Mouse (Mus musculus) CD8-positive naive resting alpha-beta T cell, adult 2 months (primary cell): ENCODE data around the gene Rps12.
"Not testable (repeated sequence)": the region's sequence is repeated elsewhere in the genome, so short reads cannot be mapped to it uniquely, and the experiment has no call there.

Source experiments
- DNase-seq, 2 experiments: peaks; one replicate each; pipeline ENCODE4 v3.0.0; 2022; ENCODE audit warnings: low read depth in 2 of 2, low spot score in 2 of 2

Rps12 gene

GRCm38 (mm10) chr10:23787062-23787821 lies at the start of gene Rps12:
Gene Rps12 (minus strand): TSS chr10:23787275.
- DNase-seq = peak; percentile 99 to 100

GRCm38 (mm10) chr10:23836003-23836964 lies 49.2 kb upstream of the Rps12 start:
- DNase-seq = no peak

- DNase-seq = no peak
These were observed 39.4 kb upstream of the Rps12 start for GRCm38 (mm10) chr10:23826516-23826915.

- DNase-seq = no peak
These were observed 29.2 kb upstream of the Rps12 start for GRCm38 (mm10) chr10:23816241-23816640.

- peak; percentile 54 to 72 for DNase-seq
These were observed 28.1 kb upstream of the Rps12 start for GRCm38 (mm10) chr10:23815168-23815567.

- no peak for DNase-seq
These were observed 26.0 kb upstream of the Rps12 start for GRCm38 (mm10) chr10:23812852-23813766.

- no peak for DNase-seq
These were observed 25.3 kb upstream of the Rps12 start for GRCm38 (mm10) chr10:23812438-23812759.

GRCm38 (mm10) chr10:23811635-23812437 lies 24.8 kb upstream of the Rps12 start:
- peak; percentile 47 to 64 for DNase-seq

- no peak for DNase-seq
These were observed 19.1 kb upstream of the Rps12 start for GRCm38 (mm10) chr10:23806201-23806600.

GRCm38 (mm10) chr10:23804665-23805064 lies 17.6 kb upstream of the Rps12 start:
- DNase-seq = no peak

GRCm38 (mm10) chr10:23802911-23803310 lies 15.8 kb upstream of the Rps12 start:
- DNase-seq = no peak

GRCm38 (mm10) chr10:23799933-23800332 lies 12.9 kb upstream of the Rps12 start:
- DNase-seq = no peak

- DNase-seq = no peak
These were observed 11.1 kb upstream of the Rps12 start for GRCm38 (mm10) chr10:23798142-23798541.

GRCm38 (mm10) chr10:23797606-23798005 lies 10.5 kb upstream of the Rps12 start:
- DNase-seq = no peak

- no peak for DNase-seq
These were observed 9.8 kb upstream of the Rps12 start, which contains the start of gene Slc18b1 for GRCm38 (mm10) chr10:23796551-23797503. Gene Slc18b1 (plus strand): TSS chr10:23796986.

GRCm38 (mm10) chr10:23795871-23796520 lies 8.9 kb upstream of the Rps12 start:
- no peak for DNase-seq

GRCm38 (mm10) chr10:23788056-23788600 lies 1.1 kb upstream of the Rps12 start:
- no peak for DNase-seq

GRCm38 (mm10) chr10:23786631-23787038 lies 440 bp downstream of the Rps12 start:
- not testable (repeated sequence) for DNase-seq
